Mouse (Mus musculus) gastrocnemius, postnatal 4 days (tissue): ENCODE results near the gene Wdr43. TPM values are rescaled to one million over a fixed set of nuclear protein-coding genes. Genes with fewer than 3 reads are reported as not detected.

Source experiments
- DNase-seq, 2 experiments: peaks; one replicate each; pipeline ENCODE4 v3.0.0; 2021 to 2022; ENCODE audit warnings: low spot score in 2 of 2, mixed read lengths in 2 of 2
- total RNA-seq, 2 experiments: library from RNA; stranded (reverse); gene quantifications; 2 replicates each; pipeline ENCODE4 v1.2.3; 2021

Wdr43 gene
- total RNA-seq, 2 experiments from 2014 or later: 34.9 to 39.8 TPM

GRCm38 (mm10) chr17:71660390-71660789 lies 44.7 kb downstream of the Wdr43 start:
- DNase-seq: no peak

- DNase-seq: peak in 1 of 2 experiments; percentile 69
Measured at GRCm38 (mm10) chr17:71662751-71663250, 47.1 kb downstream of the Wdr43 start.

- no peak for DNase-seq
Measured at GRCm38 (mm10) chr17:71663491-71663890, 47.8 kb downstream of the Wdr43 start.

DNA sequence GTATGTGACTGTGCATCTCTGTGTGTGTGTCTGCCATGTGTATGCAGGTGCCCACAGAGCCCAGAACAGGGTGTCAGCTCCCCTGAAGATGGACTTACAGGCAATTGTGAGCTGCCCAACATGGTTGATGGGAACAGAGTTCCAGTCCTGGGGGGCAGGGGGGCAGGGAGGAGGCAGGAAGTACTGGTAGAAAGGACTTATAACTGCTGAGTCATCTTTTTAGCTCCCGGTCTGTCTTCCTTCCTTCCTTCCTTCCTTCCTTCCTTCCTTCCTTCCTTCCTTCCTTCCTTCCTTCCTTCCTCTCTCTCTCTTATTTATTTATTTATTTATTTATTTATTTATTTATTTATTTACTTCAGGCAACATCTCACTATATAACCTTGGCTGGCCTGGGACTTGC lies 48.5 kb downstream of the Wdr43 start:
- DNase-seq: no peak

DNA sequence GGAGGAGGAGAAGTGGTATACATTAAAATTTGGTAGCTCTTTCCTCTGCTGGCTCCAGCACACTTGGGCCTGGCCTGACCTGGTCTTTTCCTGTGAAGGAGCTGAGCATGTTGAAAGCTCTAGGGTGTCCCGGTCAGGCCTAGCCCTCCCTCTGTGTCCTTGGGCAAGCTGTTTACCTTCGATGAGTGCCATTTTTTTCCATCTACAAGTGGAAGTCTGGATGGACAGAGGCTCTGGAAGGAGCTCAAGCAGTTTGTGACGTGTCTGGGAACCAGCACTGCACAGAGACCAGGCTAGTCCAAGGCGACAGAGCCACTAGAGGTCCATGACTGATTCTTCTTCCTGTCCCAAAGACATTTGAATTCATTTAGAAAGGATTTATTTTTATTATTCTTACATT lies 49.5 kb downstream of the Wdr43 start:
- DNase-seq: no peak

- DNase-seq: no peak
Measured at GRCm38 (mm10) chr17:71669511-71669910, 53.8 kb downstream of the Wdr43 start.

- DNase-seq: peak in 1 of 2 experiments; percentile 61
Measured at GRCm38 (mm10) chr17:71671840-71672546, 56.3 kb downstream of the Wdr43 start.

DNA sequence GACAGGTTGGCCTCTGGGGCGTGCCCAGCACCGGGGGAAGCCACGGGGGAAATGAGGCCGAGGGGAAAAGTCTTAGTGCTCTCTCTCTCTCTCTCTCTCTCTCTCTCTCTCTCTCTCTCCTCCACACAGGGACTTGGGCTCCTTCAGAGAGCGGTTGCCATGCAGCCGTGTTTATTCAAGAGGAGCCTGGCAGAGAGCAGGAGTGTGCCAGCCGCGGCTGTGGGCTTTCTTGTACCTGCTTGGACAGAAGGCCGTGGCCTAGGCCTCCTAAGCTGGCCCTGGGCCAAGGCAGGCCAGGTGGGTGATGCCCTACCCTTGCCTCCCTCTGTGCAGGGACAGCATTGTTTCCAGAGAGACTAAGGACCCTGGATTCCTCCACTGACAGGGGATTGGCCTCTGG lies 57.4 kb downstream of the Wdr43 start, which contains the start of gene Togaram2:
Gene Togaram2 (plus strand): TSS at position 170 of the 400 bp plus-strand sequence.
- no peak for DNase-seq

GRCm38 (mm10) chr17:71673936-71674335 lies 58.2 kb downstream of the Wdr43 start:
- no peak for DNase-seq

- peak in 1 of 2 experiments; percentile 36 for DNase-seq
Measured at GRCm38 (mm10) chr17:71674886-71675285, 59.2 kb downstream of the Wdr43 start.

GRCm38 (mm10) chr17:71681666-71682065 lies 66.0 kb downstream of the Wdr43 start:
- DNase-seq: no peak

DNA sequence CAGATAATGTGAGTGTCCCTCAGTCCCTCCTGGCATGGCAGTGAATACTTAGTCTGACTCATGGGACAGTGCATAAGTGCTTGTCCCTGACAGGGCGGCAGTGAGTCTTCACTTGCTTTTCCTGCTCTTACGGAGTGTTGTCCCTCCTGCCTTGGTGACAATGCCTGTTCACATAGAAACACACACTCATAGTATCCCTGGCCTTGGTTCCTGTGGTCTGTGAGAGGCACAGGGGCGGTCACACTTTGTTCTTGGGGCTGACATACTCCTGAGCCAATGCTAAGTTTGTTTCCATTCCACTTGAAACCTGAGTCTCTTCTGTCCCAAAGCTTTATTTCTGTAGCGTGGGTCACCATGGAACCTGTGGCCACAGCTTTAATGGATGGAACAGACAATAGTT lies 66.7 kb downstream of the Wdr43 start:
- no peak for DNase-seq

DNA sequence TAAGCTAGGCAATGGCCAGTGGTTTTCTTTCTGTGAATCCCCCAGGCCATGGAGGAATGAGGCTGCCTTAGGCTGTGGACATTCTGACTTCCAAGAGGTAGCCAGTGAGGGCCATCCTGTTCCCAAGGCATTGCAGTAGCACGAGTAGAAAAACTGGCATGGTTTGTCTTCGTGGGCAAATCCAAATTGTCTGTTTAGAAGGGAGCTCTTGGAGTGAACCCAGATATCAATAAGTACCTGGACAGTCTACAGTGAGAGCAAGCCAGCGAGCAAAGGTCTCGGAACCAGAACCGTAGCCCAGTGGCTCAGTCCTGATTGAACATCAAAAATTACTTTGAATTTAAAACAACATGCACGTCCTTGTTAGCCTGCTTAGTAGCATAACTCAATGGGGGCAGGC lies 67.6 kb downstream of the Wdr43 start:
- DNase-seq: no peak

DNA sequence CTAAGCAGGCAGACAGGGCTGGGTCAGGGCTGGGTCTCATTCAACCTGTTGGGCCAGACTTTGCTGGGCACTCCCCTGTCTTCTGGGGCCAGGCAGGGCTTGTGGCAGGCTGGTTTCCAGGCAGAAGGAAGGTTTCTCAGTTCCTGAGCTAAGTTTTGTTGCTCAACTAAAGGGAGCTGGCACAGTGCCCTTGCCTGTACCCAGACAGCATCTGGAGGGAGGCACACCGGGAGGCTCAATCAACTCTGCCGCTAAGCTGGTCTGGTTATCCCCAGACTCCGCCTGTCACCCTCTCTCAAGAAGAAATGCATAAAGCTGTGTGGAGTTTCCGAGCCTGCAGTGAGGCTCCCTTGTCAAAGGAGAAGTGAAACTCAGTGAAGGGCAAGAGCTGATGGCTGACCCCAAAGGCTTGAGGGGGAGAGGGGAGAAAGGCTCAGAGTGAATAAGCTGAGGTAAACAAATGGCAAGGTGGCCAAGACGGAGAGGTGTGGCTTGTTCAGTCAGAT lies 68.5 kb downstream of the Wdr43 start:
- DNase-seq: no peak

- DNase-seq: no peak
Measured at GRCm38 (mm10) chr17:71687436-71687835, 71.7 kb downstream of the Wdr43 start.

GRCm38 (mm10) chr17:71689903-71690302 lies 74.2 kb downstream of the Wdr43 start:
- no peak for DNase-seq

DNA sequence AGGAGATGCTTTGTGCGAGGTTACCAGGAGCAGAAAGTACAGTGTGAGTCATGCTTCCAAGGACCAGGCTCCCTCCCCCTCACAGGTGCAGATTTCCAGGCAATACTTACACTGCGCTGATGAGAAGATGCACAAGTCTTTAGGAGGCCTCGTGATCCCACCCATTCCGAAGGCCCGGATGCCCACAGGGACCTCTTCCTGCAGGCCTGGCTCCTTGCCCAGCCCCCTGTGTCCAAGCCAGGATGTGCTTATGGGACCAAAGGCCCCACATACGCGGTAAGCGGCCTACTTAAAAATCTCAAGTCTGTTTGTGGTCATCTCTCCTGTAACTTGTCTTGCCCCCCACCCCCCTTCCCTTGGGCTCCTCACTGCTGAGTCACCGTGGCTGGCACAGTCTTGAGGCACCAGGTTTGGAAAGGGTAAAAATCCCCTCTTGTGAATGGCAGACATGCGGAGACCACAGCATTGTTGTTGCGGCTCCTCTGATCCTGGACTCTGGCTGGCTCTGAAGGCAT lies 75.7 kb downstream of the Wdr43 start:
- DNase-seq: peak in 1 of 2 experiments; percentile 25

- no peak for DNase-seq
Measured at GRCm38 (mm10) chr17:71693313-71693712, 77.6 kb downstream of the Wdr43 start.

DNA sequence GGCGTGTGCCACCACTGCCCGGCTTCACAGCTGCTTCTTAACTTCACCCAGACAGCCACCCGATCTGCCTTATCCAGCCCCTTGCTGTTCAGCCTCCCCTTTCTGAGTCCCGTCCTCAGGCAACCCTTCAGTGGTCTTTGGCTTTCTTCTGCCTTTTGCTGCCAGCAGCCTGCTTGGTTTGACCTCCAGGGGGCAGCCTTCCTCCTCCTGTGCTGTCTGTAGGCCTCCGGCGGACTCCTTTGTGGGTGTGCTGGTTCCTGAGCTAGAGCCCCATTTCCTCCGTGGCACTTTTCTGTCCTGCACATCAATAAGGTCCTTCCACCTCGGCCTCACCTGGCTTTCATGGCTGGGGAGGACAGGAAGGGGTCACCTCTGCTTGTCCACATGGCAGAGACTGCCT lies 78.1 kb downstream of the Wdr43 start:
- no peak for DNase-seq

DNA sequence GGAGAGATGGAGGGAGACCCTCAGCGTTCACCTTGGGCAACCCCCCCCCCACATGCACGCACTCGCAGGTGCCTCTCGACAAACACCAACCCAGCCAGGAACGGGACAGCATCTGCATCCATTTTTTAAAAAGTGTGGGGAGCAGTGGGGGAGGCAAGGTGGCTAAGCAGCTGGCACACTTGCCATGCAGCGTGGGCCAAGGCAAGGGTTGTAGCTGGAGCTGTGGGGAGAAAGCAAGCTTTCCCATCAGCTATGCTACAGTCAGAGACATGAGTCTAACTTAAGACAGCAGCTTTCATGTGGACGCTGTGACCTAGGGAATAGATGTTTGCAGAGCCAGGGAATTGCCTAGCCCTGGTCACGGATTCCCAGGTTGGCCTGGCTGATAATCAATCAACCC lies 79.5 kb downstream of the Wdr43 start:
- DNase-seq: no peak

GRCm38 (mm10) chr17:71695716-71696315 lies 80.1 kb downstream of the Wdr43 start:
- DNase-seq: no peak

GRCm38 (mm10) chr17:71696396-71696795 lies 80.7 kb downstream of the Wdr43 start:
- no peak for DNase-seq
